Mouse (Mus musculus): Measurements from ENCODE around the gene Suds3. TPM values are rescaled to one million over a fixed set of nuclear protein-coding genes. Genes with fewer than 3 reads are reported as not detected.
A peak's percentile ranks its signal among the peaks of the same experiment; 100 is the strongest.

Suds3 gene
- total and polyA plus RNA-seq, 2 experiments: 61.4 to 77.1 TPM

DNA sequence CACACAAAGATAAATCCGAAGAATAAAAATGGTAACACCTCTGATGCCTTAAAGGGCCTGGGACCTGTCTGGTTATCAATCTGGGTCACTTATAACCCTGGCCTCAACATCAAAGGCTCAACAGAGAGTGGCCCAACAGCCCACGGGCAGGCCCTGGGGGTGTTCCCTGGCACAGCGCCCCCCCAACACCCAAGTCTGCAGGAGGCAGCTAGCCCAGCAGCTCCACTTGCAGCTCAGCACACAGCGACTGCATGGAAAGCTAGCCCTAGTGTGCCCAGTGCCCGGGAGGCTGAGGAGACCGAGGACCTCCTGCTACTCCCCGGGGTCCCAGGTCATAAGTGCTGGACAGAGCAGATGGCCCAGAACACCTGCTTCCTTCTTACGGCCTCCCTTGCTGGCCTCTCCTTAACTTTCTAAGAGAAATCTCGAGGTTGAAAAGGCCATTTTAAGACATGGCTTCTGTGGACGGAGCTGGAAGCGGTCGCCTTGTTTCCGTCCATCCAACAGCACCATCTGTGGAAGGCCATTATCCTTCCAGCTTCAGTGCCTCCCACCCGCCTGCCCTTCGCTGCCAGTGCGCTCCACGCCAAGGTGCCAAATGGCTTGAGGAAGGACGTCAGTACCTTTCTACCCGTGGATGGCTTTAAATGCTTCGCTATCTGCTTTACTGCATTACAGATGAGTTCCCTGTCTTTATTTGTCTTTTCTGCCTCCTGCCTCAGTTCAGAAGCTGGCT is 12.6 kb downstream of the Suds3 start:
- Histone ChIP-seq H3K4me3 (ENCODE audit: insufficient read depth, low read depth, low read length) (no peak overlapping the region), H3K79me2 (ENCODE audit: control insufficient read depth, insufficient read depth, low read length) (no peaks in the 10 kb centered on the region; the same call in 1 of the 2 replicates), H3K27ac (replicated peaks; ENCODE audit: insufficient read depth, low read depth, low read length) (no peak overlapping the region), H3K9ac (ENCODE audit: low read depth, low read length) (no peak overlapping the region), H3K4me1 (ENCODE audit: control insufficient read depth, insufficient read depth, low read length) (no peaks in the 10 kb centered on the region), H3K36me3 (ENCODE audit: control insufficient read depth, insufficient read depth, low read length) (peaks cover 42% of the 10 kb centered on the region), H3K27me3 (ENCODE audit: control insufficient read depth, insufficient read depth, low read length) (no peaks in the 10 kb centered on the region)
- 93% methylated on average over 20 of the region's 20 CpGs for WGBS
- DNase-seq (ENCODE audit: extremely low read depth, low read depth, low spot score): no peak
- TF ChIP-seq POLR2A (IDR thresholded peaks at IDR 0.05; ENCODE audit: extremely low read depth, insufficient read depth, low read length) (no peak), CTCF (IDR thresholded peaks at IDR 0.05; ENCODE audit: low read depth, low read length) (no peak)

DNA sequence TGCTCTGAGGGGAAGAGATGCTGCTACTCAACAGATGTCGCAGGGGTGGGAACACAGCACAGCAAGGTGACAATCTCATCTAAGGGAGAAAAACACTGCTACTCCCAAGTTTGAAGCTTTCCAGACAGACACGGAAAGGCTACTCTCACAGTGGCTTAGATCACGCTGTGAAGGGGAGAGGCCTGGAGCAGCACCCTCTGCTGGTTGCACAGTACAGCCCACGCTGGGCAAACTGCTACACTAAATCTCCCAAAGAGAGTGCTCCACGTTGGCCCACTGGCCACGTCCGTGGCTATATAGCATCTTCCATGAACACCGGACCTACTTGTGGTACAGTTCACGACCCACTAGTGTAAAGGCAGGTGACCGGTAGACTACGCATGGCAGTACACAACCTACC is 16.2 kb downstream of the Suds3 start:
- Histone ChIP-seq H3K27me3 (ENCODE audit: control insufficient read depth, insufficient read depth, low read length) (no peaks in the 10 kb centered on the region), H3K4me3 (ENCODE audit: insufficient read depth, low read depth, low read length) (no peak overlapping the region), H3K9ac (ENCODE audit: low read depth, low read length) (no peak overlapping the region), H3K4me1 (ENCODE audit: control insufficient read depth, insufficient read depth, low read length) (peaks cover 8% of the 10 kb centered on the region), H3K27ac (replicated peaks; ENCODE audit: insufficient read depth, low read depth, low read length) (no peak overlapping the region), H3K36me3 (ENCODE audit: control insufficient read depth, insufficient read depth, low read length) (peaks cover 18% of the 10 kb centered on the region; the same call in 1 of the 2 replicates), H3K79me2 (ENCODE audit: control insufficient read depth, insufficient read depth, low read length) (no peaks in the 10 kb centered on the region)
- TF ChIP-seq POLR2A (IDR thresholded peaks at IDR 0.05; ENCODE audit: extremely low read depth, insufficient read depth, low read length): no peak
- TF ChIP-seq CTCF (IDR thresholded peaks at IDR 0.05; ENCODE audit: low read depth, low read length): peak; percentile 25; the same call in 1 of the 2 replicates
- WGBS: 89% methylated on average over 11 of the region's 11 CpGs
- DNase-seq (ENCODE audit: extremely low read depth, low read depth, low spot score): no peak

DNA sequence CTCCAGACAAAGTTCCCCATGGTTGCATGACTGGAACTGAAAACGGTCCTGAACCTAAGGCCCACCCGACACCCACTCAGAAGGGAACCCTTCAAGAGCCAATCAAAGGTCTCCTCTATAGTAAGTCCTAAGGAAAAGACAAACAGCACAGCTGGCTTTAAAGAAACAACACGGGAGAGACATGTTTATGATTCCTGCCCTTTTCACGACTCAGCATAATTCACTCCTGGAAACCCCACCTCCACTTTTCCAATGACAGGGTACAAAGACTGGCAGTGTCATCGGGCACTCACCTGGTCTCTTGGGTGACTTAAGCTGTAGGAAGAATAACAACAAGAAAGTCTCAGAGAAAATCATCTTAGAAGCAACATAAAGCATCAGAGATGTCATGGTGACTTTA is 16.9 kb downstream of the Suds3 start:
- H3K4me3 ChIP-seq (ENCODE audit: insufficient read depth, low read depth, low read length): no peak overlapping the region
- H3K79me2 ChIP-seq (ENCODE audit: control insufficient read depth, insufficient read depth, low read length): no peaks in the 10 kb centered on the region
- no peaks in the 10 kb centered on the region for H3K27me3 ChIP-seq (ENCODE audit: control insufficient read depth, insufficient read depth, low read length)
- TF ChIP-seq POLR2A (IDR thresholded peaks at IDR 0.05; ENCODE audit: extremely low read depth, insufficient read depth, low read length) (no peak), CTCF (IDR thresholded peaks at IDR 0.05; ENCODE audit: low read depth, low read length) (no peak)
- peaks cover 16% of the 10 kb centered on the region; the same call in 1 of the 2 replicates for H3K36me3 ChIP-seq (ENCODE audit: control insufficient read depth, insufficient read depth, low read length)
- peaks cover 8% of the 10 kb centered on the region for H3K4me1 ChIP-seq (ENCODE audit: control insufficient read depth, insufficient read depth, low read length)
- DNase-seq (ENCODE audit: extremely low read depth, low read depth, low spot score): no peak
- 84% methylated on average over 5 of the region's 5 CpGs for WGBS
- H3K27ac ChIP-seq (replicated peaks; ENCODE audit: insufficient read depth, low read depth, low read length): no peak overlapping the region
- no peak overlapping the region for H3K9ac ChIP-seq (ENCODE audit: low read depth, low read length)

DNA sequence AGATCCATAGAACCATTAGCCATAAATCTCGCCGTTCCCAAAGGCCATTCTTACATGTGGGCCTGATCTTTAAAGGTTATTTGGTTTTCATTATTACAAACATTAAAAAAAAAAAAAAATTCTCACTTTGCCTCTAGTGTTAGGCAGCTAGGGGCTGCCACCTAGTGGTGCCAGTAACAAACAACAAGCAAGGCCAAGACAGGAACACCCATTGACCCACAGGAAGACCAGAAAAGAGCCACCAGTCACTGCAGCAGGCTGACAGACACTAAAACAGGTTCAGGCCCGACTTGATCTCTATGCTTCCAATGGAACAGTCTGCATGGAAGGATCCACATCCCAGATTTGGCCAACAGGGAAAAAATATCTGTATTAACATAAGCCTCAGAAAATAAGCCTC is 19.2 kb downstream of the Suds3 start:
- no peak overlapping the region for H3K9ac ChIP-seq (ENCODE audit: low read depth, low read length)
- peaks cover 8% of the 10 kb centered on the region for H3K4me1 ChIP-seq (ENCODE audit: control insufficient read depth, insufficient read depth, low read length)
- TF ChIP-seq POLR2A (IDR thresholded peaks at IDR 0.05; ENCODE audit: extremely low read depth, insufficient read depth, low read length) (no peak), CTCF (IDR thresholded peaks at IDR 0.05; ENCODE audit: low read depth, low read length) (peak; percentile 72)
- DNase-seq (ENCODE audit: extremely low read depth, low read depth, low spot score): peak; percentile 62
- no peaks in the 10 kb centered on the region for H3K27me3 ChIP-seq (ENCODE audit: control insufficient read depth, insufficient read depth, low read length)
- no peak overlapping the region for H3K4me3 ChIP-seq (ENCODE audit: insufficient read depth, low read depth, low read length)
- H3K79me2 ChIP-seq (ENCODE audit: control insufficient read depth, insufficient read depth, low read length): no peaks in the 10 kb centered on the region
- no peak overlapping the region for H3K27ac ChIP-seq (replicated peaks; ENCODE audit: insufficient read depth, low read depth, low read length)
- WGBS: 34% methylated on average over 3 of the region's 3 CpGs
- H3K36me3 ChIP-seq (ENCODE audit: control insufficient read depth, insufficient read depth, low read length): peaks cover 29% of the 10 kb centered on the region

DNA sequence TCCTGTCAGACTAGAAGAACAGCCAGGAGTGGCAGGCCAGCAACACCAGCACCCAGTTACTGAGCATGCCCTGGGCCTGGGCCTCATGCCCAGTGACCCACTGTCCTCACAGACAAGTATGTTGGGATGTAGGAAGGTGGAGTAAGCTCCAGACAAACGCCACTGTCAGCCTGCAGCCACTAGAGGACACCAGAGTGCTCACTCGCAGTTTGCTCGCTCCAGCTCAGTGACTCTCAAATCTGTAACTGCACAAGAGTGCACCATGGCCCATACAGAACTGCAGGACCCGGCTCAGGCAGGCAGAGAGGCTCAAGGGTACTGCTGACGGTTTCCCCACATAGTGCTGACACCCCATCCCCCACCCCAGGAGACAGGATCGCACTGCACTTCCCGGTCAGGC is 21.5 kb downstream of the Suds3 start:
- H3K36me3 ChIP-seq (ENCODE audit: control insufficient read depth, insufficient read depth, low read length): peaks cover 21% of the 10 kb centered on the region
- peak; percentile 83 for TF ChIP-seq CTCF (IDR thresholded peaks at IDR 0.05; ENCODE audit: low read depth, low read length)
- no peak for TF ChIP-seq POLR2A (IDR thresholded peaks at IDR 0.05; ENCODE audit: extremely low read depth, insufficient read depth, low read length)

DNA sequence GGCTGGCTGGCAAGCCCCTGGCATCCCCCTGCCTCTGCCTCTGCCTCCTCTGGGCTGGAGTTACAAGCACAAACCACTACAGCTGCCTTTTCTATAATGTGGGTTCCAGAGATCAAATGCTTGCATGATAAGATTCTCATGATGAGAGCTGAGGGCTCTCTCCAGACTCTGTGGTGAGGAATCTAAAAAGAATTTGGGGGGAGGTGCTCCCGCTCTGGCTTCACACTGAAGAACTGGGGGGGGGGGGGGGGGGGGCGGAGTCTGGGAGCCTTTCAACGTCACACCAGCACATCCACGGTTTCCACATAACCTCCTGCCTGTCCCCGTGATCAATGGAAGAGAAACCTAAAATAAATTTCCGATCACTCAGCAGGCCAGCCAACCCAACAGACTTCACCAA is 26.1 kb downstream of the Suds3 start:
- H3K79me2 ChIP-seq (ENCODE audit: control insufficient read depth, insufficient read depth, low read length): no peaks in the 10 kb centered on the region
- no peaks in the 10 kb centered on the region; the same call in 1 of the 2 replicates for H3K4me1 ChIP-seq (ENCODE audit: control insufficient read depth, insufficient read depth, low read length)
- H3K9ac ChIP-seq (ENCODE audit: low read depth, low read length): no peak overlapping the region
- H3K36me3 ChIP-seq (ENCODE audit: control insufficient read depth, insufficient read depth, low read length): peaks cover 15% of the 10 kb centered on the region
- no peaks in the 10 kb centered on the region for H3K27me3 ChIP-seq (ENCODE audit: control insufficient read depth, insufficient read depth, low read length)
- 12% methylated on average over 6 of the region's 6 CpGs for WGBS
- TF ChIP-seq POLR2A (IDR thresholded peaks at IDR 0.05; ENCODE audit: extremely low read depth, insufficient read depth, low read length): no peak
- TF ChIP-seq CTCF (IDR thresholded peaks at IDR 0.05; ENCODE audit: low read depth, low read length): no peak
- H3K4me3 ChIP-seq (ENCODE audit: insufficient read depth, low read depth, low read length): no peak overlapping the region
- no peak overlapping the region for H3K27ac ChIP-seq (replicated peaks; ENCODE audit: insufficient read depth, low read depth, low read length)
- peak; percentile 30 for DNase-seq (ENCODE audit: extremely low read depth, low read depth, low spot score)

More for the DNA sequence above, 21.5 kb downstream of the Suds3 start:
- Histone ChIP-seq H3K27me3 (ENCODE audit: control insufficient read depth, insufficient read depth, low read length) (no peaks in the 10 kb centered on the region), H3K4me1 (ENCODE audit: control insufficient read depth, insufficient read depth, low read length) (peaks cover 8% of the 10 kb centered on the region), H3K79me2 (ENCODE audit: control insufficient read depth, insufficient read depth, low read length) (no peaks in the 10 kb centered on the region), H3K27ac (replicated peaks; ENCODE audit: insufficient read depth, low read depth, low read length) (no peak overlapping the region), H3K9ac (ENCODE audit: low read depth, low read length) (no peak overlapping the region), H3K4me3 (ENCODE audit: insufficient read depth, low read depth, low read length) (no peak overlapping the region)
- WGBS: 47% methylated on average over 7 of the region's 7 CpGs
- DNase-seq (ENCODE audit: extremely low read depth, low read depth, low spot score): peak; percentile 80
